Mouse (Mus musculus) olfactory bulb, adult 2 months (tissue): Measurements from ENCODE around the gene Dcst2. TPM values are rescaled to one million over a fixed set of nuclear protein-coding genes. Genes with fewer than 3 reads are reported as not detected.
A peak's percentile ranks its signal among the peaks of the same experiment; 100 is the strongest.

Experiments
- H3K27ac ChIP-seq: fragments of 200-500 bp; 2 replicates; pipeline ENCODE4 v1.5.1; 2012; ENCODE audit warnings: low read depth, low read length; ENCODE audit not compliant: insufficient read depth
- H3K4me1 ChIP-seq: fragments of 200-500 bp; 2 replicates; pipeline ENCODE4 v1.6.1; 2012; ENCODE audit warnings: low read length; ENCODE audit not compliant: control insufficient read depth, insufficient read depth
- H3K4me3 ChIP-seq: fragments of 200-500 bp; 2 replicates; pipeline ENCODE4 v1.5.1; 2012; ENCODE audit warnings: mild to moderate bottlenecking, low read depth, low read length, moderate library complexity; ENCODE audit not compliant: insufficient read depth
- CTCF ChIP-seq: fragments of 200-500 bp; IDR thresholded peaks from 2 replicates; pipeline ENCODE4 v1.5.1; 2012; ENCODE audit warnings: low read depth, mild to moderate bottlenecking, low read length, moderate library complexity; ENCODE audit not compliant: insufficient read depth
- POLR2A ChIP-seq: fragments of 200-500 bp; IDR thresholded peaks from 2 replicates; pipeline ENCODE4 v1.6.1; 2012; ENCODE audit warnings: mild to moderate bottlenecking, low read depth, low read length, moderate library complexity; ENCODE audit not compliant: insufficient read depth
- WGBS: fragments of 180-500 bp; shearing (Covaris S2); methylation state at CpG from one replicate; pipeline ENCODE4 v1.1.7; 2018; 5-methylcytosine and 5-hydroxymethylcytosine counted together
- polyA plus RNA-seq: library from polyadenylated mRNA; stranded (reverse); fragments of >200 nt; gene quantifications from 2 replicates; pipeline ENCODE4 v1.2.4, GENCODE M21; 2012; ENCODE audit warnings: low replicate concordance; ENCODE audit not compliant: missing spikeins, insufficient read depth, insufficient read length

The Dcst2 gene
- polyA plus RNA-seq, 1 experiment = not detected

DNA sequence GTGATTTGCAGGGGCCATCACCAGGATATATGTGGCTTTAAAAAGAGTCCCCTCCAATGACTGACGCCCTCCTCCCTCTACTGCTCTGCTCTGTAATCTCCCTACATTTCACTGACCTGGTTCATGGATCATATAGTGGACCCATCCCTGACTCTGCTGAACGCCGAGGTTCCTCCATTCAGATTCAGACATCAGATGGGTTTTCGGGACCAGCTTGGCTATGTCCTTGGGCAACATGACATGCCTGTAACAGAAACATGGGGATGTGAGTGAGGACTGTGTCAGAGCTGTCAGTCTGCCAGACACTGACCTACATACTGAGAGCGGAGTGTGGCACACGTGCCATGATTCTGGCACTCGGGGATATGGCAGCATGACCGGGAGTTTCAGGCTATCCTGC, 54.4 kb downstream of the Dcst2 start:
- Histone ChIP-seq H3K4me3 (no peak overlapping the region), H3K4me1 (peaks cover 8% of the 10 kb centered on the region), H3K27ac (no peak overlapping the region)
- TF ChIP-seq POLR2A (no peak), CTCF (no peak)
- 92% methylated on average over 8 of the region's 8 CpGs for WGBS

DNA sequence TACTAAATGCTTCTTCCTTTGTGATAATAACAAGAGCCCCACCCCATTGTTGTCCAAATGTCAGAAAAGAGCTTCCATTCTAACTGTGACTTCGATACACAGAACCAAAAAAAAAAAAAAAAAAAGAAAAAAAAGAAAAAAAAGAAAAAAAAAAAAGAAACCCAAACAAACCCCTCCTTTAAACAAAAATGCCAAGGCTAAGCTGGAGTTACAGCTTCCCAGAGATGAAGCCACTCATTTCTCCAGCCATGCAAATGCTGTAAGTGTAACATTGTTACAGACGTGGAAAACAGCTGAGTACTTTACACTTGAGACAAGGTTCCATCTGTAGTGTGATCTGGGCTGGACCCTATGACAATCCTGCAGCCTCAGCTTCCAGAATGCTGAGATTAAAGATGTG, 55.4 kb downstream of the Dcst2 start:
- Histone ChIP-seq H3K4me3 (no peak overlapping the region), H3K4me1 (peaks cover 16% of the 10 kb centered on the region), H3K27ac (no peak overlapping the region)
- 21% methylated on average over 2 of the region's 2 CpGs for WGBS
- no peak for TF ChIP-seq CTCF
- TF ChIP-seq POLR2A = no peak

DNA sequence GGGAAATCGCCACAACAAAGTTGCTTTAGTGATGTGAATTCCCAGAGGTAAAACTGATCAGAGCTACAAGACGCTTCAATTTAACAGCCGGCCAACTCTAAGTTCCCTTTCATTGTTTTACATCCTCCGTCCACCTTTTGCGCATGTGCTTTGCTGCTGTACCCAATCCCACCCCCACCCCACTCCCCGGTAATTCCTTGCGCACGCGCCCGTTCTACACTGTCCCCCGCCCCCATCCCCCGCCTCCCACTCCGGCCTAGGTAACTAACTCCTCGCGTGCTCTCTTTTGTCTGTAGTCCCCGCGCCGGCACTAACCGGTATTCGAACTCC, 56.0 kb downstream of the Dcst2 start:
- WGBS = under 1% methylated on average over 20 of the region's 20 CpGs
- peaks cover 17% of the 10 kb centered on the region for H3K4me1 ChIP-seq
- H3K27ac ChIP-seq = no peak overlapping the region
- TF ChIP-seq CTCF = no peak
- no peak for TF ChIP-seq POLR2A
- peak overlapping the region; percentile 61 for H3K4me3 ChIP-seq

DNA sequence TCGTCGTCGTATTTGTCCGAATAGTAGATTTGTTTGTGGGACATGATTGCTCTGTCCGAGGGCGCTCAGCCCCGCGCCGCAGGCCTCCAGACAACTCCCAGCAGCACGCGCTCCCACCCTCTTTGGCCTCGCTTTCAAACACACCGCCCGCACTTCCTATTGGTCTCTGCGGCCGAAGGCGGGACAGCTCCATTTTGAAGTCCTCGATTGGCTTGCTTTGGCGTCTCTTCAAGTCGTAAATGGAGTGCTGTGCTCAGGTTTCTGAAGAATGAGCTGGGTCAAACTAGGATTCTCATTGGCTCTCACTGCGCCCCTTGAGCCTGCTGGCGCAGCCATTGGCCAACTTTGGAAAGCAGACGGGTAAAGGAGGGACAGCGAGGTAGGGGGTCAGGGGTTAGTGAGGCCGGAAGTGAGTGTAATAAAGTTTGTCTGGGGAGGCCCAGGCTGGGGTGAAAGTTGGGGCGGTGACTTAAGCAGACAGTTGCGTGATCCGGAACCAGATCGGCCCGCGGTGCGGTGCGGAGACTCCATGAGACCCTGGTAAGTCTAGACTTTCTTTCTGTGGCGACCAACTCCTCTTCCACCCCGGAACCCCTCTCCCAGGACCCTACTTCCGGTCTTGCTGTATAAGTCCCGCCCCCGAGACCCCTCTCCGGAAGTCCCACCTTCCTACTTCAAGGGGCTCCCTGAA, 56.5 kb downstream of the Dcst2 start, which contains the start of the genes Cks1b and Shc1:
Cks1b (minus strand) TSS at position 214 of the 691 bp plus-strand sequence.
Shc1 (plus strand) TSS at position 274 of the 691 bp plus-strand sequence.
- Histone ChIP-seq H3K4me1 (peaks cover 17% of the 10 kb centered on the region), H3K27ac (peak within 1 kb of the TSS; percentile 68), H3K4me3 (peak within 1 kb of the TSS; percentile 61)
- WGBS = under 1% methylated on average over 39 of the region's 39 CpGs
- TF ChIP-seq POLR2A (no peak; the same call in 1 of the 2 replicates), CTCF (no peak)

DNA sequence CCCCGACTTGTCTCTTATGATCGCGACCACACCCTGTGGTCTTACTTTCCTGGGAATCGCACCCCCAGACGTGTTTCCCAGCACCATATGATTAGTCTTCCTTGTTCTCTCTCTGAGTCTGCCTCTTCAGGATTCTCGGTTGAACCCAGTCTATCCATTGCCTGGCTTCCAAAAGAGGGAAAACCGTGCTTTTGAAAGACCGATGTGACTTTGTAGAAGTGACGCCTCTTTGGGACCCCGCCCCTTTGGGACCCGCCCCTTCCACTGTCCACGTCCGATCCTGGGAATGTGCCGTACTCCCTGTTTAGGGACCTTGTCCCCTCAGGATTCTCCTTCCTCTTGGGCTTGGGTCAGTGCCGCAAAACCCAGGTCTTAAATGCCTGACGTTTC, 57.1 kb downstream of the Dcst2 start:
- peak overlapping the region; percentile 61 for H3K4me3 ChIP-seq
- WGBS = under 1% methylated on average over 16 of the region's 16 CpGs
- peak overlapping the region; percentile 68 for H3K27ac ChIP-seq
- peaks cover 17% of the 10 kb centered on the region for H3K4me1 ChIP-seq
- no peak for TF ChIP-seq CTCF
- peak; percentile 14; the same call in 1 of the 2 replicates for TF ChIP-seq POLR2A

DNA sequence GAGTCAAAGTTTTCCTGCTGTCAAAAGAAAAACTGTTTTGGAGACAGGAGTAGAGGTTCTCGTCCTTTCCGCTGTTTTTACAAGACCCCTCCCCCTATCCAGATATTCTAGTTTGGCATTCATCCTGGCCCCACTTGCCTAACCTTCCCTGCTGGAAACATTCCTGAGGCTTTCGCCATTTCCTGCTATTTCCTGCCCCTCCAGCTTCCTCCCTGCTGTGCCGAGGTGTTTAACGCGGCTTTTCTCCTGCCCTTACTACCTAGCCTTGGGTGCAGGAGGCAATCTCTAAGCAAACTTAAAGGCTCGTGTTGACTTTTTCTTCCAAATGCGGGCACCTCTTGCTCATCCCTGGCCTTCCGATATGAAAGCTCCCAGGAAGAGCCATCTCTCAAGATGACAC, 57.8 kb downstream of the Dcst2 start:
- Histone ChIP-seq H3K4me3 (peak overlapping the region; percentile 61; the same call in 1 of the 2 replicates), H3K27ac (0 out of 2 replicates have a peak overlapping the region, but pooled peaks have one; percentile 68), H3K4me1 (peaks cover 17% of the 10 kb centered on the region)
- no peak for TF ChIP-seq CTCF
- TF ChIP-seq POLR2A = no peak
- WGBS = 10% methylated on average over 9 of the region's 9 CpGs

DNA sequence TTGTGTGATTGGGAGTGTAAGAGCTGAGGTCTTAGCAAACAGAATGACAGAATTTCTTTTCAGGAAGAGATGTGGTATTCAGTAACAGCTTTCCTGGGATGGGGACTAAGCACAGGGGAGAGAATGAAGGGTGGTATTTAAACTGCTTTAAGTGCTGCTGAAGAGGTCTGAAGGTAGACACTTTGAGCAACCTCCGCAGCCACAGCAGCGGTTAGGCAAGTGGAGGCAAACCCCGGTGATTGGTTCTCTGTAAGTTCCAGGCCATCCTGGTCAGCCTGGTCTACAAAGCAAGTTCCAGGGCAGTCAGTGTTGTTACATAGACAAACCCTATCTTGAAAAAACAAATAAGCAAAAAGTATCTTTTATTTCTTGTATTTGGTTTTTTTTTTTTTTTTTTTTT, 58.2 kb downstream of the Dcst2 start:
- 50% methylated on average over 3 of the region's 3 CpGs for WGBS
- peaks cover 17% of the 10 kb centered on the region for H3K4me1 ChIP-seq
- TF ChIP-seq CTCF (no peak), POLR2A (no peak)
- H3K4me3 ChIP-seq = no peak overlapping the region
- no peak overlapping the region for H3K27ac ChIP-seq

DNA sequence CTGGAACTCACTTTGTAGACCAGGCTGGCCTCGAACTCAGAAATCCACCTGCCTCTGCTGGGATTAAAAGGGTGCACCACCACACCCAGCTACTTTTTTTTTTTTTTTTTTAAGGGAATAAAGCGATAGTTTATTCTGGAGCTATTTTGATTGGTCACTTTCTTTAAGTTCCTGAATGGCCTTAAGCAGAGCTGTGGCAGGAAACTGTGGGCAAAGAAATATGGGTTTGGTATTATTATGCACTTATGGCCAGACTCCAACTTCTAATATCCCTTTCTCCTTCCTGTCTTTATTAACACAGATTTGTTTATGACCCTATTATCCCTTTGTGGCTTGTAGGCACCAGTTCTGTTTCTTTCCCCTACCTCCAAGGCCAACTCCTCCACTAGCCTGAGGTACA, 58.6 kb downstream of the Dcst2 start:
- Histone ChIP-seq H3K4me3 (no peak overlapping the region), H3K27ac (no peak overlapping the region), H3K4me1 (peaks cover 17% of the 10 kb centered on the region)
- WGBS = 78% methylated on average over 2 of the region's 2 CpGs
- TF ChIP-seq CTCF (no peak), POLR2A (no peak)

DNA sequence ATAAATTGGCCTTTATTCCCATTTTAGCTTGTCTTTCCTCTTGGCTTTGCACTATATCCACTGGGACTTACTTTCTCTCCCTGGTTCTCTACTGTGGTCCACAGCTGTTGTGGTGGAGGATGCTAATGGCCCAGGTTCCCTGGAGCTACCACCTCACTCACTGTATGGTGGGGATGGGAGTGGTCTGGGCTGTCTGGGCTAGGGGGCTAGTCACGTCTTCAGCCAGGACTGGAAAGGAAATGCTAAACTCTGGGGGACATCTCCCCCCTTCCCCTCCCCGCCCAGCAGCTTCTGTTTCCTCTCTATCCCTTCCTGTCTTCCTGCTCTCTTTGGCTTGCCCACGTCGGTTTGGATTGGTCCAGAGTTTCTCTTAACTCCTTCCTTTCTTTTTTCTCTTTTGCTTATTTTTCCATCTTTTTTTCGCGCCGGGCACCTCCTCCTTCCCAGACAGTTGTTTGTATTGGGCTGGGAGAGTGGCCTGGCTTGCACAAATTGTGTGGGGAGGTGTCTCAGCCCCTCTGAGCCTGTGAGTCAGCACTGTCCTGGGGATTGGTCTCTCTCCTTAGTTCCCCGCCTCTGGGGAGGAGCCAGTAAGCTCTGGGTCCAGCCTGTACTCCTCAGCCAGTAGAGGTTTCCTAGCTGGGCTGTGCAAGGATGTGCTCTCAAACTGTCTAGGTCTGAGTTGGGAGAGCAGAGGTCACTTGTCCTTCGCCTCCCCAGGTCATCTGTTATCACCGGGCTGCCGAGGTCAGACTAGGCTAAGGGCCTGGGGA, 59.4 kb downstream of the Dcst2 start:
- peaks cover 17% of the 10 kb centered on the region for H3K4me1 ChIP-seq
- TF ChIP-seq CTCF (no peak), POLR2A (no peak)
- peak overlapping the region; percentile 39 for H3K4me3 ChIP-seq
- no peak overlapping the region for H3K27ac ChIP-seq
- 9% methylated on average over 11 of the region's 11 CpGs for WGBS
